Mouse (Mus musculus): ENCODE measurements at regions not wholly inside any gene's neighbourhood (a gene's known extent, or its start where the extent isn't known, plus 50 kb on each side); places are given as distances from the start of the nearest gene placed in this dataset.

DNA sequence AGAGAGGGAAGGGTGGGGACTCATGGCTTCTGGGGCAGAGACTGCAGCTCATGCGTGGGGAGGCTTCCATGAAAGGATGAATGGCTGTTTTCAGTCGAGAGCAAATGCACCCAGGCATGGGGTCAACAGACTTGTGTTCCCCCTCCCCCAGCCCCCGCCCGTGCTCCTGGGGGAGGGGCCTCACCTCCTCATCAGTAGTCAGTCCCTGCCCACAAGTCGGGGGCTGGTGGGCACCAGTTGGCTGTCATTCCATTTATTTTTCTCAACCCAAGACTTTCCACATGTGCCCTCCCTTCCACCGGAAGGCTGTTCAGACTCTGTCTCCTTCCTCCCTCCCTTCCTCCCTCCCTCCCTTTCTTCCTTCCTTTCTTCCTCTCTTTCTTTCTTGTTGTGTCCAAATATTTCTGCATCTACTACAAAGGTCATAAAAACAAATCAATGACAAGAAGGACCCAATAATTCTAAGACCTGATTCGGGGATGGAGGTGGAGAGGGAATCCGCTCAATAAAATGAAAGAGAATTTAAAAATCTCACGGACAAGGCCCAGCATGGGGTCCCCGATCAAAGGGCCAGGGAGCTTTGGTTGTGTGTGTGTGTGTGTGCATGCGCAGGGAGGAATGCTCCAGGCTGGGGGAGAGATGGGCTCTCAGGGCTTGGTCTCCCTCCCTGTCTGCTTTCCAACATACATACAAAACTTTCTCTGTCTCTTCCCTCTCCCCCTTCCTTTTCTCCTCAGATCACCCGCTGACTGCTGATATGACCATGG lies 57.7 kb downstream of the Rpl14 start:
- no peak for DNase-seq

GRCm38 (mm10) chr9:120629609-120630008 lies 58.4 kb downstream of the Rpl14 start:
- DNase-seq: no peak

DNA sequence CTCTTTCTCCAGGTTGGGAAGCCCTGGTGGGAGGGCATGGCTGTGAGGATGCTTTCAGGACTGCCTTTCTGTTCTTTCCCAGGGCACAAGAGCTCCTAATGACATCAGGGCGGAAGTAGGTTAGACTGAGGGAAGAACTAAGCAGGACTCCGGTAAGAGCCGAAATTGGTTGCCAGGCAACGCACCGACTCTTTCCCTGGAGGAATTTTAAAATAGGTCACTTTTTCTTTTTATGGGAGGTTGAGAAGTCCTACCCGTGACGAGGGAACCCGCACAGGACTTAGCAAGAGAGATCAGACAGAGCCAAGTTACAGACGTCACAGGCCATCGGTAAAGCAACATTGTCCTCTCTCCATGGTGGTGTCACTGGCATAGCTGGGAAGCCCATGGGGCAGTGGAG lies 61.6 kb downstream of the Rpl14 start:
- no peak for DNase-seq

DNA sequence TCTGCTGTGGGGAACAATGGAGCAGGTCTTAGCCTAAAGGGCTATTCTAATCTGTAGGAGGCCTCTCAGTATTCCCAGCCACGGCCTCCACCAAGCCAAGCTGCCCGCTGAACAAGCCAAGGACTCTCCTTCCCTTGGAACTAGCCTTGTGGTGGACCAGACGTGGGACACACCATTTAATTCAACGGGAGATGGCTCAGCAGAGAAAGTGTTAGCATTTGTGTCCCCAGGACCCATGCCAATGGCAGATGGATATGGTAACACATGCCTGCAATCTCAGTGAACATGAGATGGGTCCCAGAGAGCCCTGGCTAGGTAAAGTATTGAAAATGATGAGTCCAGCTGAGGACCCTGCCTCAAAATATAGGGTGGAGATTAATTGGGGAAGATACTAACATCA lies 71.4 kb downstream of the Rpl14 start:
- DNase-seq: no peak

GRCm38 (mm10) chr9:120643371-120643770 lies 72.1 kb downstream of the Rpl14 start:
- no peak for DNase-seq

GRCm38 (mm10) chr9:120645776-120646175 lies 74.5 kb downstream of the Rpl14 start:
- no peak for DNase-seq

DNA sequence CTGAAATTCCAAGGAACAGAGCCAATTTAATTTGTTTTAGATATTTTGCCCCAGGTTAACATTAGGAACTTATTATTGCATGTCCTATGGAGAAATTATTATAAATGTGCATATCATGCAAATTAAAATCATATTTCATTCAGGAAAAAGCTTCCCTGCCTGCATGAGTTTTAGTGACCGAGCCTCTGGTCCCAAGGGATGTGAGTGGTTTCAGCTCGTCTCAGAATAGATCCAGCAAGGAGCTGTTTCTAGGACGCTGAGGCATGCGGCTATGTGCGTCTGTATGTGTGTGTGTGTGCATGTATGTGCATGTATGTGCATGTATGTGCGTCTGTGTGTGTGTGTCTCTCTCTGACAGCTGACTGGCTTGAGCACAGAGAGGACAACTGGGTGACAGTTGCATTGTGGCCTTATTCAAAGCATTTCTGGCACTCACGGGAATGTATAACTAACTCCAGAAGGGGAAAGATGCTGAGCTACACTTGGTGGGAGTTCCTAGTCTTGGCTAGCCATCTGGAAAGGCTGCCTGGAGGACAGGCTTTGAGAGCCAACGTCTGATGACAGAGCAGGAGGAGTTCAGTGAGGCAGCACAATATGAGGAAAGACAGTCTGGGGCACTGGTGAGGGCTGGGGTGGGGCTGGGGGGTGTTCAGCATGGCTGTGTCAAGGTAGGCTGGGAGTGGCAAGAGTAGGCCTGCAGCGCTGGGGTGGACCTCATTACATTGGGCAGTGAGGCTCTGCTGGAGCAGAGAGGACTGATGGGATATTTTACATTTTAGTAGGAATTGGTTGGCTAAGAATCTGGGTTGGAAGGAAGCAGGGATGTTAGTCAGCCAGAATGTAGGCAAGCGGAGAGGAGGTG lies 75.8 kb downstream of the Rpl14 start:
- no peak for DNase-seq

DNA sequence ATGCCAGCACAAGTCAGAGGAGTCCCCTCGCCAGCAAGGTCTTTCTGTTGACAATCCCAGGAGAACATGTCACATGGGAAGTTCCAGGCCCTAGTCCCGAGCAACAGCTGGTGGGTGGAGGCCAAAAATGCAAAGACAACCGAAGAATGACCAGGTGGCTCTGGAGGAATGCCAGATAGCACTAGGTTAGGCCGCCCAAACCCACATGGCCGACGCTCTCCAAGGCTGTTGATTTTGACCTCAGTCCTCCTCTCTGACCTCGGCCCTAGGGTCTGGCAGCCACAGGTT lies 76.4 kb downstream of the Rpl14 start:
- DNase-seq: no peak

DNA sequence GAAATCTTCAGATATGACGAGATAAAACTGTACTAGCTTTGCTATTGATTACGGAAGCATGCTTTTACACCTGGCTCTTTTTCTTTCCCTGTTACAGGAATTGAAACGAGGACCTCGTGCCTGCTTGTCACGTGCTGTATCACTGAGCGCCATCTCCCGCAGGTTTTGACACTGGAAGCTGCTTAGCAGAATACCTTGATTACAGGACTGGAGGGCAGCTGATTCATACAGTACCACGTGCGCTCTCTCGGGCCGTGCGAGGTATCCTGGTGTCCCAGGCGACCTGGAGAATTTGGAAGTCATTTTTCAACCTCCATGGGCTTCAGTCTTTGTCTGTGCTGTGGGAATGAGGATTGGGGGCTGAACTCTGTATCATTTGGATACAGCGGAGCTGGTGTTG lies 81.5 kb downstream of the Rpl14 start:
- DNase-seq: no peak

- no peak for DNase-seq
These were observed 81.9 kb downstream of the Rpl14 start for GRCm38 (mm10) chr9:120653170-120653569.

- no peak for DNase-seq
These were observed 83.5 kb downstream of the Rpl14 start for GRCm38 (mm10) chr9:120654736-120655135.

DNA sequence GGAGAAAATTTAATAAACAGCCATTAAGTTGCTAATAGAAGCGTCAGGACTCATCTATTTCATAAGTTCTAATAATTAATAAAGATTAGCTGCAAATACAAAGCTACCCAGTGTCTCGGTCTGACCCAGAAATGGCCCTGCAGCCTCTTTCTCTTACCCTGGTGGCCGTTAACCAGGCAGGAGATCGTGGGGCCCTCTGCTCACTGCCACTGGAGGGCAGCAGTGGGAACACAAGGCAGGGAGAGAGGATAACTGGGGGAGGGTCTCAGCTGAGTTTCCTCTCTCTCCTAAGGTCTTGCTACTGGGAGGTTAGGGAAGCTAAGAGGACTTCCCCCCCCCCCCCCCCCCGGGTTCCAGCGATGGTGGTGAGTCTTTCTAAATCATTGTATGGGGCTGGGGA lies 85.7 kb downstream of the Rpl14 start:
- DNase-seq: peak; percentile 33

- no peak for DNase-seq
These were observed 86.5 kb downstream of the Rpl14 start for GRCm38 (mm10) chr9:120657786-120658185.

DNA sequence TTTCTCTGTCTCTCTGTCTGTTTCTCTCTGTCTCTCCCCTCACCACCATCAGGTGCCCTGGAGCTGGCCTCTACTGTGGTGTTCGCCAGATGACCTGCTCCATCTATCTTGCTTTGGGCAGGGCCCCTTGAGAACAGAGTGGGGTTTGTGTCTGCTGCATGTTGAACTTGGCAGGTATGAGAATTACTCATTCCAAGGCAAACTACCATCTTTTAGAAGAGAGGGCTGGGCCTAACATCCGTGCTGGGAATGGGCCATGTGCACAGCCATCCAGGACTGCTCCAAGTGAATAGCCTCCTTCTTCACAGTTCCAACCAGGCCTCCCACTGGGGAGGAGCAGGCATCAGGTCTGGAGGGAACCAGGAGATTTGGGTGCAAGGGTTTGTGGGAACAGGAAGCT lies 87.3 kb downstream of the Rpl14 start:
- no peak for DNase-seq

DNA sequence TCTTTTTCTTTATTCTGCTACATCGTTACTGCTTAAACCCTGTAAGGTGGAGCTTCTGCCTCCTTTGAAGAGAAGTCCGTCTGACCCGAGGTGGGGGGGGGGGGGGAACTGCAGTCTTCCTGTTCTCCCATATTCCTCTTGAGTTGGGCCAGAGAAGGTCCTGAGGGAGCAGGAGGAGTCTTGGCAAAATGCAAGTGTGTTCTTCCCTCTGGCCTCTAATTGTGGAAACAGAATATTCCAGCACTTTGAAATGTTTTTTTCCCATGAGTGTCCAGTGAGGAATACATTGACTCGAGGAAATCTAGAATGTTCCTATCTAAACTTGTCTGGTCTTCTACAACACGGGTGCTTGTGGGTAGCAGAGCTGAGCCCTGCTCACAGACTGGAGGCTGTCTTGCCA lies 90.0 kb downstream of the Rpl14 start:
- no peak for DNase-seq

DNA sequence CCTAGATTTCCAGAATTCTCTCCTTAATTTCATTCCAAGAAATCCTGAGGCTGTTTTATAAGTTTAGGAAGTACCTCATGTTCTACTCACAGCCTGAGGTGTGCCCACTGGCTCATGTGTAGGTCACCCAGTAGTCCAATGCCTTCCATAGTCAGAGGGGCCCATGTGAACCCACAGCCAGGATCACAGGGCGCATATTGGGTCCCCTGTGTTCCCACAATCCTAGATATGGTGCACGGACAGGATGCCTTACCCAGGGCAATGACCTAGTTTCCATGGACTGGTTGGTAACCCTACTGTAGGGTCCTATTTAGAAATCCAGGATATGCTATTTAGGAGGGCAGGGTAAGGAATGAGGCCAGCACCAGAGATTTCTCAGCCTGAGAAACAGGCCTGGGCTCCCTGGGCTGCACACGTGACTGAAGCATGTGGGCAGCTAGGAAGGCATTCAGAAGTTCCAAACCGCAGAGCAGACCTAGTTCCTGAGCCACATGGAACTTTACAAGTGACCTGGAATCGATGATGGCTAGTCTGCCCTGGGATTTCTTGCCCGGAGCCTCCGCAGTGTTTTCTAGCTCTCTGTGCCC lies 90.5 kb downstream of the Rpl14 start:
- DNase-seq: no peak

GRCm38 (mm10) chr9:120663181-120663580 lies 91.9 kb downstream of the Rpl14 start:
- DNase-seq: no peak

DNA sequence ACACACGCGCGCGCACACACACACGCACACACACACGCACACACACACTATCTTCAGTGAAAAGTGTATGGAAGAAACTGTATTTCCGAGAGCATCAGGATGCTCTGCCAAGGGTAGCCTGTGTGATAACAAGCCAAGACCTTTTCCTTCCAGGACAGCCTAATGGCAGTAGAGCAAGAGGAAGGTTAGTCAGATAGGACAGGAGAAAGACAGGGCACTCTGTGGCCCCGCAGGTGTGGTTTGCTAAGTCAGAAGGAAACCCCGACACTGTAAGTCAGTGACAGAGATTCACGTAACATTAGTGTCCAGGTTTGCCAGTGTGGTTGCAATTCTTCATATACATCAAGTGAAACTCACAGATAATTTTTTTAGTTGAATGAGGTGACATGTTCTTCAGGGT lies 92.8 kb downstream of the Rpl14 start:
- no peak for DNase-seq

GRCm38 (mm10) chr9:120672452-120672851 lies 101.2 kb downstream of the Rpl14 start:
- no peak for DNase-seq

DNA sequence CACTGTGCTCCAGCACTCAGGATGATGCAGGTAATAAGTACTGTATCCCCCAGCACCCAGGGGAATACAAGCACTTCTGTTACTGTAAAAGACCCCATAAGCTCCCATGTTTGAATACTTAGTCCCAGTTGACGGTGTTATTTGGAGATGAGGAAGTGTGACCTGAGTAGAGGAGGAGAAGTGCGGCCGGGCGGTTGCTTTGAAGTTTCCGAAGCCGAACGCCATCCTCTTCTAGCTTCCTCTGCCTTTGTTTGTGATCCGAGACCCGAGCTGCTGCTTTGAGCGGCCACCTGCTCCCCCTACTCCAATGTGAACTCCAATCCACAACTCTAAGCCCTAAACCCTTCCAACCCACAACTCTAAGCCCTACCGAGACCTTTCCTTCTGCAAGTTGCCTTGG lies 103.6 kb downstream of the Rpl14 start:
- DNase-seq: no peak

DNA sequence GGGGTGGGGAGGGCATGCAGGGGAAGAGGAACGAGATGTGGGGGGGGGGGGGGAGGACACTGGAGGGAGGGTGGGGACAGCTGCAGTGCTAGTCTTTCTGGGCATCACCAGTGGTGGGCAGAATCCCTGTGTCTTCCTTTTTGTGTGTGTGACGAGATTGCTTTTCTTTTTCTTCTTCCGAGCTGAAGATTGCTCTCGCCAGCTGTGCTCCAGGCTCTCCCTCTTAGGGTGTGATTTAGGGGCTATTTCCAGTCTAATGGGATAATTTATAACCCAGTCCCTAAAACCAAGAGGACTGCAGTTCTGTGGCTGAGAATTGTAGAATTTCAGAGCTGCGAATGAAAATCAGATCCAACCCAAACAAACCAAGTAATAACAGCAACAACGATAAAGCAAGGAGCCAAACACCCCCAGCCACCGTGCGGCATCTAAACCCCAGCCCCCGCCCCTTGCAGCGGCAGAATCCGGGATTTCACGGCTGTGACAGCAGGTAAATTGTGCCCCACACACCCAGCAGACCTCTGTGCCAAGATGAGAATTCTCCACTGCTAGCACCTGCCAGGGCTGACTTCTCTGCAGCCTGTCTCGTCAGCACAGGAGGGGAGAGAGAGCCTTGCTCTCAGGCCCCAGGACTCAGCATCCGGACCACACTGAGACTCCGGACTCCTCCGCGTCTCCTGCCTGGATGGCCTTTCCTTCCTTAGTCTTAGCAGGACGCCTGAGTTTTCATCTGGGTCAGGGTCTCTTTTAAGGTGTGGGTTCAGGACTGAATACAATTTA lies 104.3 kb downstream of the Rpl14 start:
- peak; percentile 24 for DNase-seq

GRCm38 (mm10) chr9:120676301-120676700 lies 105.1 kb downstream of the Rpl14 start:
- no peak for DNase-seq

DNA sequence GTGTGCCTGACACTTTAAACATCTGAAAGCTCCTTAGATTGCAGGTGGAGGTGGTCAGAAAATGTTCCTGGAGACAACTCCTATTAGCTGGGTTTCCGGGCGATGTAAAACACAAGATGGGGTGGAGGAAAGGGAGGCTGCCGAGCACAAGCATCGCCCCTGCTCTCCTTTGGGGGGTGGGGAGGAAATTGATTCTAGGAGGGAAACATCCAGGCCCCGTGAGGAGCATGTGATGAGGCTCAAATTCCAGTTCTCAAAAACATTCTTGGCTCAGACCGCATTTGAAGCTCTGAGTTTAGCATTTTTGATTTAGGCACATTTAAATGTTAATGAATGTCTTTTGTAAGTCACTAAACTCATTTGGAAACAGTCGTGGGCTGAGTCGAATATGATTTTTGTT lies 105.5 kb downstream of the Rpl14 start:
- DNase-seq: no peak
